Mouse (Mus musculus) heart, adult 8-10 months (tissue): ENCODE measurements at regions not wholly inside any gene's neighbourhood (a gene's known extent, or its start where the extent isn't known, plus 50 kb on each side); places are given as distances from the start of the nearest gene placed in this dataset.

Source experiments
- DNase-seq: peaks from one replicate; pipeline ENCODE4 v3.0.0; 2022; ENCODE audit warnings: low spot score

DNA sequence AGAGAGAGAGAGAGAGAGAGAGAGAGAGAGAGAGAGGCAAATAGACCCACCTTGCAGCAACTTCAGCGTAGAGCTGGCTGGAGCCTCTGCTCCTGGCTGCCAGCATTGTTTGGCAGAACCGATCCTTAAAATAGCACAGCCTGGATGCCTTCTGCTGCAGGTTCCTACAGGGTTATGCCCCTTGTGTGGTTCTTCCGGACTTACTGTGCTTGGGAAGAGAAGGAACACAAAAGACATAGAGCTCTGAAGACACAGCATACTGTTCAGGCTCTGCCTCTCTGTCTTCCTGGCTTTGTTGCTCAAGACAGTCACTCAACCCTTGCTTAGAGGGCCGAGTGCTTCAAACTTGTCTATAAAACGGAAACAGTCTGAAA lies 86.2 kb upstream of the Slc25a26 start:
- DNase-seq = peak; percentile 18

DNA sequence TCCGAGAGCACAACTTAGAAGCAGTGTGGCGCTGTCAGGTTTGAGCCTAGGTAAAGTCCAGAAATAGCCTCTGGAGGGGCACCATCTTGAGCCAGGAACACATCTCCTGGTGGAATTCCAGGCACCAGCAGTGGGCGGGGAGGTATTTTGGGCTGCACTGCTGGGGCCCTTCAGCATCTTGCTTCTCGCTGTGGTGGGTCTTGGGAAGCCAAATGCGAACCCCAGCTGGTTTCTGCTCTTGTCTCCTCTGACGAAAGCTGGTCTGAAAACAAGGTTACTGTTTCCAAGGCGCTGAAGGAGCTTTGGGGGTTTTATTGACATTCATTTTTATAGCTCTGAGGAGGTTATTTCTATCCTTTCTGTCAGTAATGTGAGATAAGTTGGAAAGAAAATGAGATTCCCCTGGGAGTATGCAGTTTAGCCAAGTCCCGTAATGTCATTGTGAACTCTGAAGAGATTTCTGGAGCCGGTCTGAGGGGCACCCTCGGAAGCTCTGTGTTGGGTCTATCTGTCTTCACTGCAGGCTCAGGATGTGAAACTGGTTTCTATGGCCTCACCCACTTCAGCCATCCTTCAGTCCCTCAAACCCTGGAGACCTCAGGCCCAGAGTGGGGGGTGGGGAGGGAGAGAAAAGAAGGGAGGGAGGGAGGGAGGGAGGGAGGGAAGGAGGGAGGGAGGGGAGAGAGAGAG lies 86.7 kb upstream of the Slc25a26 start:
- DNase-seq = no peak

DNA sequence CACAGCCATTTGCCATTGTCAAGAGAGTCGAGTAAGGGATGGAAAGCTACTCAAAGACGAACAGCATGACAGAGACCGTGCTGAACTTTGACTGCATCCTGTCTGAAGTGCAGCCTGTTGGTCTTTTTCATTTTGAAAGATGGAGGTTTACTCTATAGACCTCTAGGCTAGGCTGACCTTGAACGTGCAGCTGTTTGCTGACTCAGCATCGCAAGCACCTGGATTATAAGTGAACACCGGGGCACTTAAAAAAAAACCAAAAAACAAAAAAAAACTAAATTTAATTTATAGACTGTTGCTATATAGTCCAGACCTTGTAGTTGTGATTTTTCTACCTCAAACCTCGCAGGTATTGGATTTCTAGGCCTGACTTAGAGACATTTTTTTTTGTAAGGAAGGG lies 87.8 kb upstream of the Slc25a26 start:
- no peak for DNase-seq

DNA sequence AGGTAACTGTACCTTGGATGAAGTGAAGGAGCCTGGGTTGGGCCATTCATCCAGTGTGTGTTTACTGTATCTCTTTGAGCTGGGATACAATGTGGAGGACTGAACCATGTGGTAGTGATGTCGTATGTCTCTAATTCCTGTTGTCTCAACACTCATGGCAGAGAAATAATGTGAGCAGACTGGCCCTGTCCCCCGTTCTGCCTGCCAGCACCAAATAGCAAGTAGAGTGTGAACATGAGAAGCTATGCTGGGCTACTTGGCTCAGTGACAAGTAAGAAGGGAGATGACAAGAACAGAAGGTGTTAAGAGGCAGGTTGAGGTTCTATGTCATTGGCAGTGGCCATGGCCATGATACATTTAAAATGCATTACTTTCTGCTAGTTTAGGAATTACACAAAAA lies 89.7 kb upstream of the Slc25a26 start:
- no peak for DNase-seq

DNA sequence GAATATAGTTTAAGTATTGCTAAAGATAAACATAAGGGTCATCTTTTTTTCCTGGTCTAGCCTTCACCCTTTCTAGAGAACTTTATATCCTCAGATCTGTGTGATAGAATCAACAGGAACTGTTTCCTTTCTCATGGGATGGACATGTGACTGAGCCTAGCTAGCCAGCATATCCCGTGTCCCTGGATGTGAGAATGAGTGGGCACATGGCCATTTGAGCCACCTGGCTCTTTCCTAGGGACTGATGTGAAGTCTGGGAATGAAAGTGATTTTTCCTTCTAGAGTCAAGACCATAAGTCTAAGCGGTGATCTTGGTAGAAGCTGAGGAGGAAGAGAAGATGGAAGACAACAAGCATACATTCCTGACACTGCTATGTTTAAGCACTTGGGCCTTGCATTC lies 91.1 kb upstream of the Slc25a26 start:
- no peak for DNase-seq

DNA sequence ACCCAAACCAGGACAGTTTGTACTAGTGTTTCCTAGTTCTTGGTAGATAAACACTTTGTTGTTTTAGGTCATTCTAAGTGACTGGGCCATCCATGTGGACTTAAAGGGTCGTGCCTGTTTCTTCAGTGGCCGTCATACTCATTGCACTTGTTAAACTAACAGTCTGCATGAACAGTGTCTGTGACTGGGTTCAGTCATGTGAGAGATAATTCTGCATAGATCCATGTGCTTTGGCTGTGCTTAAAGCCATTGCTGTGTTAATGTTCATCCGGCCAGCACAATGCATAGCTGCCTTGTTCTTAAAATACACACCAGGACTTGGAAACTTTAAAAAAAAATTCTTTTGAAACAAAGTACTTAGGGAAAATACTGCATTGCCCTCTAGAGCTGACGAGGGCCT lies 92.4 kb upstream of the Slc25a26 start:
- no peak for DNase-seq

DNA sequence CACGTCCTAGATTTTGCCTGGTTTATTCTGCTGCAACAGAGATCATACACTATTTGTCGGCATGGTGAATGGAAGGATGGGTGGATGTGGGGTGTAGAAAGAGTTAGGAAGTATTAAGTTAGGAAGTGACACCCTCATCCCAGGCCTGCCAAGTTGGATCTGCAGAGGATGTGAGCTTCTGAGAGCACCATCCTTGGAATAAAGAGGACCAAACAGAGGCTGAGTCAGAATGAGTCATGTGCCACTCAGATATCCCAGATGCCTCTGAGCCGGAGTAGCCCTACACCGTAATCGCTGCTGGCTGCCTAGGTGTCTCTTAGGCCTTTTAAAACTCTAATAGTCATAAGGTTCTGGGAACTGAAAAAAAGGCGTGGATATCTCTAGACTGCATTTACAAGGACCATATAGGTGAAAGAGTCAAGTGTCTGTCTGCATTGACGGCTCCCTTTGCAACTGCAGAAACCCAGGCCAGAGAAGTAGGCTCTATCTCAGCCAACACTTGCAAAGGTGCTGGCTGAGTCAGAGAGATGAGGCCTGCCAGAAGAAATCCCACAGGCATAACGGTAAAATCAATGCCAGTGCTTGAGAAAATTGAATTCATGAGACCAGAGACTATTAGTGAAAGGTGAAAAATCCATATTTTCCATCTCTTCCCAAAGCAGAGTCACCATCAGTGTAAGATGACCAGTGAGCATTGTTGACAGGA lies 94.6 kb upstream of the Slc25a26 start:
- no peak for DNase-seq

DNA sequence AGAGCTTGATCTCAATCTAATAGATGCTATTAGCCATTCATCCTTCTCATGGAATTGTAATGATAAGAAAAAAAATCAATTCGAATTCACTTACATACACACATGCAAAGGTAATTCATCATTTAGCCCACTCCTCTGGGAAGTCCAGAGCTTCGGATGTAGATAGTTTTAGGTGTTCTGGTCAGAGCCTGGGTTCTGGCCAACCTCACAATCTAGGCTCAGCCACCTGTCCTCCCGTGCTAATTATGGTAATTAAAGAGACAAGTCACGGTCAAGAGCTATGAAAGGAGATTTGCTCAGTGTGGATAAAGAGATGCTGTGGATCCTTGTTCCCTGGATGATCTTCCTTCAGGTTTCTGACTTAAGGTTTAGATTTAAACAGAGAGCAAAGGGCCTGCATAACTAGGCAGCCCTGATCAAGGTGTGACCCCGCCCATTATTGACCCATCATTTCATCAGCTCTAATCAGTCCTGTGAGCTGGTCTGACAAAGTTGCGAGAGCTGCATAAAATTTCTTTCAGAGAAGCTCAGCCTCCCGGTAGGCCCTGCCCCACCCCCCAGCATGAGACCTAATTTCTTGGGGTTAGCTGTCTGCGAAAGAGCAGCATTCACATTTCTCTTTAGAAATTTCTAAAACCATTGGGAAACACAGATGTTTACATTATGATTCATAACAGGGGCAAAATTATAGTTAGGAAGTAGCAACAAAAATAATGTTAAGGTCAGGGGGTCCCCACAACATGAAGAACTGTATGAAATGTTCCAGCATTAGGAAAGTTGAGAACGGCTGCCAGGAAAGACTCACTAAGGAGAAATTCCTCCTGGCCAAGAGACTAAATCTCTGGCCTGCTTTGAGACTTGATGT lies 98.3 kb upstream of the Slc25a26 start:
- DNase-seq = no peak

DNA sequence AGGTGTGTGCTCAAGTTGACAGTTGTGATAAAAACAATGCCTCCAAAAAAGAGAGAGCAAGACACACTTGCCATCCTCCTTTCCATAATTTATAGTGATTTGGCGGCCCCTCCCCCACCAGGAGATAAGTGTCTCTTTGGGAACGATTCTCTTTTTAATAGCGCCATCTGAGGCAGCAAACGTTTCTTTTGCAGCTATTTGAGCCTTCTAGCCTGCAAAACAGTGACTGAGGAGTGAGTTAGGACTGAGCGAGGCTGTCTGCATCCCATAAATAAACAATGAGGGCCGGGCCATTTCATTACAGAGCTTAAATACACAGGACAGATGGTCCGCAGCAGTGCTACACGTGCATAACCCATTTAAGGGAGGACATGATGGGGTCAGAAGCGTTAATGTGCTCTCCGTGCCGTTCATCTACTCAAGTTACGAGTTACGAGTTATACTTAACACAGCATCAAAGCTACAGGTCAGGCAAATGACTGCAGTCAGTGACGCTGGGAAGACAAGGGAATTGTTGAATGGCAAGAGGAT lies 99.0 kb upstream of the Slc25a26 start:
- DNase-seq = no peak

DNA sequence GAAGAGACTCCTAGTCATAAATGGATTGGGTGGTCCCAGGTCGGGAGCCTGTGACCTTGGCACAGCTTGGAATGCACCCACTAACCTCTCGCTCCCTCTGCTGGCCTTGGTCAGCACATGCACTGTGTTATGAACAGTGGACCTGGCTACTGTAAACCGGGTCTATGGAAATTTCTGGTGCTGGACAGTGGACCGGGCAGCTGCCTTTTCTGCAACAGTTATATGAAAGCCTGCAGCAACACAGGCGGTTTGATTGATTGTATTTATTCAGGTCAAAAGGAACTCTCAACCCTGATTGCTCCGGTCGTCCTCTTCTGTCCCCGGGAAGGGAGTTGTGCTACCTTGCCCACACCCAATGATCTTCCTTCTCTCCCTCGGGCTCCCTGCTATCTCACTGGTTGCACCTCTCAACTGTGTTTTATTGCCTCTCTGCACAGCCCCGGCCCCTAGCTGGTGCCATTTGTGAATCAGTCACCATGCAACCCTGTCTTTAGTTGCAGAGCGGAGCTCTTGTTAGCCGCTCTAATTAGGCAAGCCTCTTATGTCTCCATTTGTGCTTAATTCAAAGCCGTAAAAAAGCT lies 99.6 kb upstream of the Slc25a26 start:
- DNase-seq = no peak

DNA sequence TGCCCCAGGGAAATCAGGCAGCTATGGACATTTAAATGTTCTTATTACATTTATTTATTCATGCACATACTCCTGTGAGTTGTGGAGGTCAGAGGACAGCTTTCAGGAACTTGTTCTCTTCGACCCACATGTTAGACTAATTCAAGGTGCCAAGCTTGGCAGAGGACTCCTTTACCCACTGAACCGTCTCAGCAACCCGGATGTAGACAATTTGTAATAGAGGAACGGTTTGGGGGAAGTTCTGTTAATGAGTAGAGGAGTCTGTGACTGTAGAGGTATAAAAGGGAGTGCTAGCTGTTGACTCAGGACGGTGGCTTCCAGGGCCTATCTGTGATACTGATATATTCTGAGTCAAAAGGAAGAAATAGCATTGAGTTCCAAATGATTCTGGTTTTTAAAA lies 107.4 kb upstream of the Magi1 start:
- DNase-seq = no peak

DNA sequence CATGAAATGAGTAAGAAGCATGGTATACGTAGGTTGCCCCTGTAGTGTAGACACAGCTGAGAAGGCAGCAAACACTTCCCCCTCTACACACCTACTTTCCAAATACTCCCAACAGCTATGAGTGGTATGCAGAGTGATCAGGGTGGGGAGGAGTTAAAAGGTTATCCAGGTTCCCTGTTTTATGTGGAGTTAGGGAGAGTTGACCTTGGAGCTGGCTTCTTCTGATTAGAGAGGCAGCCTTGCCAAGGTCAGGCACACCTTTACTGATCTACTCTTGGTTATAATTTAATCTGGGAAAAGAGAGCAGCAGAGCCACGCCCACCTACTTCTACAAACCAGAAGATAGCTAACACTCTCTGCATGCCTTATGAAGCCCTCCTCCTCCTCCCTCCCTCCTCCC lies 106.7 kb upstream of the Magi1 start:
- no peak for DNase-seq

DNA sequence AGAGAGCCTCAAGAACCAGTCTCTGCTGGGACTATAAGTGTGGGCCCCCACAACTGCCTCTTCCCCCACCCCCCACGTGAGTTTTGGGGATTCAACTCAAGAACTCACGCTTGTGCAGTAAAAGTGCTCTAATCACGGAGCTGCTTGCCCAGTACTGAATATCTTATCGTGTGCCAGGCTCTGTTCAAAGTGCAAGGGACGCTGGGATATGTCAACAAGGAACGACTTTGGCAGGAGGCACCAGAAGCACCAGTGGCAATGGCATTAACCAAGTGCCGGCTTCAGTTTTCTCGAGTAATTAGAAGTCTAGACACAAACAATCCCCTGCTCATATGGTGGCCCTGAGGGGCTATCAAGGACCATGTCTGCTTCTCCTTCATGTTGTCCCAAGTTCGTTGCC lies 106.0 kb upstream of the Magi1 start:
- DNase-seq = peak; percentile 17

DNA sequence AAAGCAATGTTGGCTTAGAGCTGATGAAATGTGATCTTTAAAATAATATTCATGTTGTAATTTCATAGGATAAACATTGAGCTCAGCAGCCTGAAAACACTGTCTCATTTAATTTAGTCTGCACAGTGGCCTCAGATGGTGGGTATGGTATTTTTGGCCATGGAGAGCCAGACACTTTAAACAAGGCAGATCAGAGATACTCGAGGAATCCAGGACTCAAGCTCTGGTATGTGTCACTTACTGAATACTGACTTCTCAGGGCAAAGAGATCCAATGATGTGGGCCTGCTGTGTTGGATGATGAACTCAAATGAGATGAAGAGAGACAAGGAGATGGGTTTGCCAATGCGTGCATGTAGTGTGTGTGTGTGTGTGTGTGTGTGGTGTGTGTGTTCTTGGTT lies 103.9 kb upstream of the Magi1 start:
- DNase-seq = no peak

DNA sequence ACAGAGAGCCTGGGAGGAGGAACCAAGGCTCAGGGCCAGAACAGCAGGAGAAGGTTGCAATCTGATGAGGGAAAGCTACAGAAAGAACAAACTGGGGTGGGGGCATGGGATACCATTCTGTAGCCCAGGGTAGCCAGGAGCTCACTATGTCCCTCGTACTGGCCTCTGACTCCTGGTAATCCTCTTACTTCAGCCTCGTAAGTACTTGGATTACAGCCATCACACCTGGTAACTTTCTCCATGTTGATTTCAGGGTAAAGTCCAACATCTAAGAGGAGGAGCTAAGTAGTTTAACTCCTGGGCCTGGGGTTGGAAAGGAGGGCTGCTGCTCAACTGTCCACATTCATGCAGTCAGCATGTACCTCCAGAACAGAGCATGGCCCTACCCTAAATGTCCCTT lies 101.8 kb upstream of the Magi1 start:
- DNase-seq = no peak

DNA sequence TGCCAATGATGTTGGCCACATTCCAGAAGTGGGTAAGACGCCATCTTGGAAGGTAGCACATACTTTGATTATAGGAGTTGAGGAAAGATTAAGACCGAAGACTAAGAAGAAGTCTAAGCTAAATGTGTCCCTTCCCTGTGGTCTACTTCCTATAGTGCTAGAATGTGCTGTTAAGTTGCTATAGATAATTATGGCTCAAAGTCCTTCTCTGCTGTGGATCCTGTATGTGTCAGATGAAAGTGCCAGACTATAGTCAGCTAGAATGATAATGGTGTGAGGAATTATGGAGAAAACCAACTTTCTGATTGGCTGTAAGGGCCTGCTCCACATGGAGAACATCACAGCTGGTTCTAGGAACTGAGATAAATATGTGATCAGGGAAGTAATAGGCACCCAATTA lies 86.3 kb upstream of the Magi1 start:
- DNase-seq = no peak

DNA sequence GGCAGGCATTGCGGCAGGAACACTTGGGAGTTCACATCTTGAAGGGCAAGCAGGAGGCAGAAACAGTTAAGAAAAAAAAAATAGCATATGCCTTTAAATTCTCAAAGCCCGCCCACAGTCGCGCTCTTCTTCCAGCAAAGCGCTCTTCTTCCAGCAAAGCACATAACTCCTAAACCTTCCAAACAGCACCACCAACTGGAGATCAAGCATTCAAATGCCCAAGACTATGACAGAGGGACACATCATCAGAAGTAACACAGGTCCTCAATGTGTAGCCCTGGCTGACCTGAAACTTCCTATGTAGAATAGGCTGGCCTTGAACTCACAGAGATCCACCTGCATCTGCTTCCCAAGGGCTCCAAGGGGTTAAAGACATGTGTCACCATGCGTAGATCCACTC lies 80.2 kb upstream of the Magi1 start:
- DNase-seq = peak; percentile 3

DNA sequence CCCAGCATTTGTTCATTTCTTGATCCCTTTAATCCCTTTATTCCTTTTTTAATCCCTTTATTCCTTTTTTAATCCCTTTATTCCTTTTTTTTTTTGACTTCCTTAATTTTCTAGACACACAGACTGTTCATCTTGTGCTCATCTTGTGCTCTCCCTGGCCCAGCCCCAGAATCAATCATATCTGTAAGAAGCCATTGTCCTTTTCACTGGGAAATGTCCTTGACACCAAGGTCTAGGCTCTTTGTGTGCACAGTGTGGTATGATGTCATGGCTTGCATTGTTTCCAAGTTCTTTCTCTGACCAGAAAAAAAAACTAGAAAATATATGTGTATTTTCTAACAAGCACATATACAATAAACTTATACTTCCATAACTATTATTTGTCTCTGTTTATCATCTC lies 78.9 kb upstream of the Magi1 start:
- DNase-seq = no peak

DNA sequence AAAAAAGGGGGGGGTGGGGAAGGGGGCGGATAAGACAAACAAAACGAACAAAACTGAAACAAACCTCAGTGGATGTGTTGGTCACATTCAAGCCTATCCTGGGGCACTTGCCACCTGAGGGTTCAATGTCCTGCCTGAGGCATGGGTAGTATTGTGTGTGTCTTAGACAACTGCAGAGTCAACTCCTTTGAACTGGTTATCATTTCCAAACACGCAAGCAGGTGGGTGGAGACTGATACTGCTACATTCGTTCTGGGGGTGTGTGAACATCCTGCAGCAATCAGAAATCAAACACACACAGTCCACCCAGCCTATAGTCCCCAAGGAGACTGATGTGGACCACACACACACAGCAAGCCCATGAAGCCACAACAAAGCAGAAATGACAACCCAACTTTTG lies 73.9 kb upstream of the Magi1 start:
- DNase-seq = no peak

DNA sequence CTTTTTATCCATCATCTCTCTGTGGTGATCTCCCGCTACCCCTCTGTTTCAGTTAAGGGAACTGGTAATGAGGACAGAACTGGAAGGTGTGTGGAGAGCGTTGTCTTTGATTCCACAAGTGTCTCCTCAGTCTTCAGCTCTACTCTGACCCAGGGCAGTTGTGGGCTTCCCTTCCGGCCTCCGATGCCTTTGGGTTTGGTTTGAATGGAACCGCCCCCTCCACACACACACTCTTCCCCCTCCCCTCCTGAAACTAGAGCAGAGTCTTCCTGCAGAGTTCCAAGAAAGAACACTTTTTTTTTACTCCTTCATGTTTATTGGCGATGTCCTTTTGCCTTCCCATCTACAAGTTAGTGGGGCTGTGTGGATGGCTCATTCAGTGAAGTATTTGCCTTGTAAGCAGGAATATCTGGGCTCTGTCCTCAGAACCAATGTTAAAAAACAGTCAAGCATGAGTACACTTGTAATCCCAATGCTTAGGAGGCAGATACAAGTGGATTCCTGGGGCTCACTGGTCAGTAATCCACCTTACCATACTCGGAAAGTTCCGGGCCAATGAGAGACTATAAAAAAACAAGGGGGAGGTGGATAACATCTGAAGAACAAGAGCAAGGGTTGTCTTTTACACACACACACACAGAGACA lies 70.9 kb upstream of the Magi1 start:
- DNase-seq = no peak

DNA sequence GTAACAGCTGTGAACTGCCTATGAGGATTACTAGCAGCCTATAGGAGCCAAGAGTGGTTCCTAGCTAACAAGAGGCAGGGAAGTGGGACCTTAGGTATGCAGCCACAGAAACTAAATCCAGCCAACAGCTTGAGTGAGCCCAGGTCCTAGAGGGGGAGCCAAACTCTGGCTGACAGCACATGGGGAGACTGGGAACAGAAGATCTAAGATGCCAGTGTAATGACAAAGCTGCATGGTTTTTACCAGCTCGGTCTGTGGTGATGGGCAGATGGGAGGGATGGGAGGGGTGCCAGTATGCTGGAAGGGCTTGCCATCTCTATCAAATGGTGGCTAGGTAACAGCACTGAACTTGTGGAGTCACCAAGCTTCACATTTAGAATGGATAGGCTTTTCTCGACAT lies 60.6 kb upstream of the Magi1 start:
- DNase-seq = no peak

DNA sequence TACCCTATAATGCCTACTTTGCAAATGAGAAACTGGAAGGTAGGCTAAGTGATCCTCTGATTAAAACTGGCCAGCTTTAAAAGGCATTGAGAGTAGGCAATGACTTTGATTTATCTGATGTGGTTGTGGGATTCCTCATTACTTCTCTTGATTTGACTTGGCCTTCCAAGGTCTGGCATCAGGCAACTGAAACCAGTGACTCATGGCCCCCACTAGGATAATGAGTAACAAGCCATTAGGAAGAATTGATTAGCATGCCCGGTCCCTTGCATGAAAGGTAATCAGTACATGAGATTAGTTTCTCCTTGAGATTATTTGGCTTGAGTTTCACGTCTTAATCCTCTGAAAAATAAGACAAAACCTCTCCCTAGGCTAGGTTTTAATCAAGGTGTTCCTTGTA lies 56.8 kb upstream of the Magi1 start:
- DNase-seq = no peak
